Mouse (Mus musculus): ENCODE measurements around the gene Sema5a.

GRCm38 (mm10) chr15:32654046-32654445, 409.4 kb downstream of the Sema5a start:
- no peak for TF ChIP-seq HCFC1 (IDR thresholded peaks at IDR 0.05; ENCODE audit: low read depth, low read length)
- TF ChIP-seq CTCF (conservative IDR thresholded peaks at IDR 0.05 in 1 of 2, IDR thresholded peaks at IDR 0.05 in 1 of 2; ENCODE audit: low read depth in 2 of 2, low read length in 2 of 2): no peak
- no peak for TF ChIP-seq POLR2A (IDR thresholded peaks at IDR 0.05; ENCODE audit: low read depth, low read length)
- TF ChIP-seq RCOR1 (conservative IDR thresholded peaks at IDR 0.05; ENCODE audit: low read depth, low read length): no peak
- no peak for TF ChIP-seq USF1 (IDR thresholded peaks at IDR 0.05; ENCODE audit: low read depth, low read length)
- no peak for TF ChIP-seq MEF2A (IDR thresholded peaks at IDR 0.05; ENCODE audit: borderline replicate concordance, low read depth, low read length)
- no peak for TF ChIP-seq MXI1 (IDR thresholded peaks at IDR 0.05; ENCODE audit: low read depth, low read length)
- no peak for TF ChIP-seq CHD1 (IDR thresholded peaks at IDR 0.05; ENCODE audit: low read depth, low read length)
- no peak for TF ChIP-seq EP300 (IDR thresholded peaks at IDR 0.05; ENCODE audit: low read length)

All from CH12.LX (cell line).